Mouse (Mus musculus) stomach, postnatal 0 days (tissue): ENCODE measurements around the gene Pcnt. TPM values are rescaled to one million over a fixed set of nuclear protein-coding genes. Genes with fewer than 3 reads are reported as not detected.

Source experiments
- ATAC-seq: fragments of 200-750 bp; cut with Nextera tagmentation; 2 replicates; pipeline ENCODE4 v1.8.0; 2017; ENCODE audit not compliant: low FRiP score, low TSS enrichment
- DNase-seq: peaks from one replicate; pipeline ENCODE4 v3.0.0-alpha.2; 2016; ENCODE audit warnings: low spot score
- H3K27ac ChIP-seq: fragments of 300-500 bp; sonication (generic); replicated peaks from 2 replicates; pipeline ENCODE4 v1.5.1; 2014; ENCODE audit warnings: mild to moderate bottlenecking, control low read depth
- H3K27me3 ChIP-seq: fragments of 300-500 bp; sonication (generic); 2 replicates; pipeline ENCODE4 v1.6.1; 2014; ENCODE audit warnings: low read length; ENCODE audit not compliant: control insufficient read depth, insufficient read depth
- H3K36me3 ChIP-seq: fragments of 300-500 bp; sonication (generic); 2 replicates; pipeline ENCODE4 v1.6.1; 2014; ENCODE audit warnings: low read length, mixed read lengths; ENCODE audit not compliant: control insufficient read depth, insufficient read depth
- H3K4me1 ChIP-seq: fragments of 300-500 bp; sonication (generic); replicated peaks from 2 replicates; pipeline ENCODE4 v1.6.1; 2014; ENCODE audit warnings: antibody characterized with exemption; ENCODE audit not compliant: control insufficient read depth, insufficient read depth
- H3K4me2 ChIP-seq: fragments of 300-500 bp; sonication (generic); replicated peaks from 2 replicates; pipeline ENCODE4 v1.6.1; 2014; ENCODE audit warnings: low read depth, mild to moderate bottlenecking, control low read depth, moderate library complexity
- H3K4me3 ChIP-seq: fragments of 300-500 bp; sonication (generic); 2 replicates; pipeline ENCODE4 v1.5.1; 2014; ENCODE audit warnings: low read depth, low read length, control low read depth
- H3K9ac ChIP-seq: fragments of 300-500 bp; sonication (generic); 2 replicates; pipeline ENCODE4 v1.6.1; 2014; ENCODE audit warnings: mild to moderate bottlenecking, low read length, control low read depth, mixed read lengths
- H3K9me3 ChIP-seq: fragments of 300-500 bp; sonication (generic); 2 replicates; pipeline ENCODE4 v1.6.1; 2016; ENCODE audit warnings: low read length; ENCODE audit not compliant: control insufficient read depth
- CTCF ChIP-seq: IDR thresholded peaks from 2 replicates; pipeline ENCODE4 v1.5.1; 2016; ENCODE audit warnings: antibody characterized with exemption, low read depth, mild to moderate bottlenecking, moderate library complexity
- EP300 ChIP-seq: optimal IDR thresholded peaks from 2 replicates; pipeline ENCODE3; 2016; ENCODE audit warnings: antibody characterized with exemption
- WGBS: fragments of 180-500 bp; shearing (Covaris S2); extraction: QIAGEN DNeasy Blood & Tissue Kit; methylation state at CpG from one replicate; pipeline ENCODE4 v1.1.7; 2014; 5-methylcytosine and 5-hydroxymethylcytosine counted together
- polyA plus RNA-seq: library from polyadenylated mRNA; unstranded; fragments of >200 nt; fragmentation: Nextera tagmentation; extraction: Ambion mirVana; gene quantifications from 2 replicates; pipeline ENCODE4 v1.2.1, GENCODE M21; 2015

The Pcnt gene
- polyA plus RNA-seq, 1 experiment from 2014 or later, result 5.1 TPM

GRCm38 (mm10) chr10:76326304-76327006 is 116.1 kb downstream of the Pcnt start:
- WGBS, result 70% methylated on average over 6 of the region's 6 CpGs
- no peak for ATAC-seq
- TF ChIP-seq EP300 (no peak), CTCF (peak; percentile 76)
- Histone ChIP-seq H3K4me3 (no peak overlapping the region), H3K9me3 (no peaks in the 10 kb centered on the region), H3K27me3 (no peaks in the 10 kb centered on the region), H3K9ac (no peak overlapping the region), H3K36me3 (no peaks in the 10 kb centered on the region; the same call in 1 of the 2 replicates), H3K4me2 (no peak overlapping the region), H3K27ac (no peak overlapping the region), H3K4me1 (no peaks in the 10 kb centered on the region)
- peak; percentile 70 for DNase-seq

- H3K9ac ChIP-seq, result no peak overlapping the region
- ATAC-seq (no peak), DNase-seq (no peak)
- H3K4me3 ChIP-seq, result no peak overlapping the region
- no peaks in the 10 kb centered on the region for H3K27me3 ChIP-seq
- WGBS, result 81% methylated on average over 12 of the region's 12 CpGs
- no peak overlapping the region for H3K27ac ChIP-seq
- H3K9me3 ChIP-seq, result no peaks in the 10 kb centered on the region
- TF ChIP-seq EP300 (no peak), CTCF (no peak)
- peaks cover 17% of the 10 kb centered on the region for H3K36me3 ChIP-seq
- H3K4me1 ChIP-seq, result no peaks in the 10 kb centered on the region
- no peak overlapping the region for H3K4me2 ChIP-seq
Measured at GRCm38 (mm10) chr10:76317623-76318022, 125.0 kb downstream of the Pcnt start.

- Histone ChIP-seq H3K36me3 (peaks cover 18% of the 10 kb centered on the region), H3K27ac (no peak overlapping the region), H3K27me3 (no peaks in the 10 kb centered on the region), H3K4me1 (no peaks in the 10 kb centered on the region), H3K4me3 (no peak overlapping the region), H3K9me3 (no peaks in the 10 kb centered on the region), H3K4me2 (no peak overlapping the region), H3K9ac (no peak overlapping the region)
- WGBS, result 67% methylated on average over 7 of the region's 7 CpGs
- DNase-seq (no peak), ATAC-seq (no peak)
- TF ChIP-seq EP300 (no peak), CTCF (no peak)
Measured at GRCm38 (mm10) chr10:76316194-76316593, 126.4 kb downstream of the Pcnt start.

GRCm38 (mm10) chr10:76306738-76307137 is 135.8 kb downstream of the Pcnt start:
- Histone ChIP-seq H3K4me2 (no peak overlapping the region), H3K4me1 (no peaks in the 10 kb centered on the region), H3K9me3 (no peaks in the 10 kb centered on the region), H3K36me3 (peaks cover 3% of the 10 kb centered on the region; the same call in 1 of the 2 replicates), H3K27me3 (no peaks in the 10 kb centered on the region), H3K9ac (no peak overlapping the region), H3K27ac (no peak overlapping the region), H3K4me3 (no peak overlapping the region)
- no peak for TF ChIP-seq CTCF
- DNase-seq (no peak), ATAC-seq (no peak)
- WGBS, result 83% methylated on average over 9 of the region's 9 CpGs

Other genes starting within 250 kb of the Pcnt start
- 26.3 and 28.0 TPM in 2 replicates for gene Prmt2, start 204.9 kb downstream of the Pcnt start, polyA plus RNA-seq
- 2.1 and 2.6 TPM in 2 replicates for gene S100b, start 188.9 kb downstream of the Pcnt start, polyA plus RNA-seq
- gene Dip2a, start 97.5 kb downstream of the Pcnt start, polyA plus RNA-seq, result 4.0 and 4.5 TPM in 2 replicates
- 1.2 and 1.5 TPM in 2 replicates for gene AC141477.1, start 2.3 kb downstream of the Pcnt start, polyA plus RNA-seq
- gene 2610028H24Rik, start 6.3 kb upstream of the Pcnt start, polyA plus RNA-seq, result 0.07 and 0.10 TPM in 2 replicates
- 22.7 and 24.4 TPM in 2 replicates for gene Mcm3ap, start 26.1 kb upstream of the Pcnt start, polyA plus RNA-seq
- 3.4 and 3.7 TPM in 2 replicates for gene Ybey, start 26.3 kb upstream of the Pcnt start, polyA plus RNA-seq
- 27.1 and 31.8 TPM in 2 replicates for gene Lss, start 88.8 kb upstream of the Pcnt start, polyA plus RNA-seq
- not detected in 2 replicates for gene Spatc1l, start 119.5 kb upstream of the Pcnt start, polyA plus RNA-seq
- gene Ftcd, start 132.9 kb upstream of the Pcnt start, polyA plus RNA-seq, result 0.22 and 0.42 TPM in 2 replicates
- 145 TPM in 2 replicates for gene Col6a2, start 180.8 kb upstream of the Pcnt start, polyA plus RNA-seq